Mouse (Mus musculus) mouse embryonic stem cell (cell line): ENCODE results near the gene Abca8b.
"Not testable (repeated sequence)": the region's sequence is repeated elsewhere in the genome, so short reads cannot be mapped to it uniquely, and the experiment has no call there.

Source experiments
- in situ Hi-C, 2 experiments: fragments of 300-500 bp; cut with MboI; formaldehyde crosslinking; loops; 1 replicate in 1 of 2; 3 replicates in 1 of 2; pipeline ENCODE4 v1.14.3; 2019 to 2020; ENCODE audit warnings: low sequenced_read_pairs in 2 of 2, low pct_unique_long_range_greater_than_20kb in 1 of 2, mixed read lengths in 1 of 2; ENCODE audit not compliant: unreplicated experiment in 1 of 2

Abca8b gene

GRCm38 (mm10) chr11:109926718-109927680, 68.6 kb downstream of the Abca8b start:
- in situ Hi-C loops: no loop called here

GRCm38 (mm10) chr11:109922236-109922635, 73.4 kb downstream of the Abca8b start:
- in situ Hi-C loops: no loop called here

GRCm38 (mm10) chr11:109919480-109919879, 76.2 kb downstream of the Abca8b start:
- in situ Hi-C loops: no loop called here

GRCm38 (mm10) chr11:109916654-109917053, 79.0 kb downstream of the Abca8b start:
- in situ Hi-C loops: no loop called here

GRCm38 (mm10) chr11:109913156-109913555, 82.5 kb downstream of the Abca8b start:
- in situ Hi-C loops: not testable (repeated sequence)

- in situ Hi-C loops: not testable (repeated sequence)
These were observed 83.5 kb downstream of the Abca8b start for GRCm38 (mm10) chr11:109912118-109912517.

GRCm38 (mm10) chr11:109909801-109910200, 85.8 kb downstream of the Abca8b start:
- in situ Hi-C loops: no loop called here

- in situ Hi-C loops: no loop called here
These were observed 87.2 kb downstream of the Abca8b start for GRCm38 (mm10) chr11:109908207-109909031.

GRCm38 (mm10) chr11:109907508-109907907, 88.1 kb downstream of the Abca8b start:
- in situ Hi-C loops: no loop called here

GRCm38 (mm10) chr11:109902616-109903598, 92.7 kb downstream of the Abca8b start:
- in situ Hi-C loops: no loop called here

- in situ Hi-C loops: no loop called here
These were observed 95.0 kb downstream of the Abca8b start for GRCm38 (mm10) chr11:109900491-109901241.

- in situ Hi-C loops: loop anchor here in 1 of 2 experiments (25.0 kb wide), 1 partner anchor 363 kb away; the partner anchor contains the start of gene Abca6
These were observed 96.7 kb downstream of the Abca8b start for GRCm38 (mm10) chr11:109898791-109899467.

- in situ Hi-C loops: loop anchor here in 1 of 2 experiments (25.0 kb wide), 1 partner anchor 366 kb away; the partner anchor contains the start of gene Abca6
These were observed 99.6 kb downstream of the Abca8b start for GRCm38 (mm10) chr11:109895952-109896530.

- in situ Hi-C loops: loop anchor here in 1 of 2 experiments (25.0 kb wide), 1 partner anchor 367 kb away; the partner anchor contains the start of gene Abca6
These were observed 100.1 kb downstream of the Abca8b start for GRCm38 (mm10) chr11:109895496-109895895.

- in situ Hi-C loops: loop anchor here in 1 of 2 experiments (25.0 kb wide), 1 partner anchor 368 kb away; the partner anchor contains the start of gene Abca6
These were observed 101.5 kb downstream of the Abca8b start for GRCm38 (mm10) chr11:109893894-109894804.
